Mouse (Mus musculus) spleen, adult 12 weeks (tissue): Measurements from ENCODE around the gene Zfp286.
"Not testable (repeated sequence)": the region's sequence is repeated elsewhere in the genome, so short reads cannot be mapped to it uniquely, and the experiment has no call there.

Experiments
- DNase-seq: peaks from one replicate; pipeline ENCODE4 v3.0.0; 2022; ENCODE audit warnings: low spot score

Zfp286 gene

DNA sequence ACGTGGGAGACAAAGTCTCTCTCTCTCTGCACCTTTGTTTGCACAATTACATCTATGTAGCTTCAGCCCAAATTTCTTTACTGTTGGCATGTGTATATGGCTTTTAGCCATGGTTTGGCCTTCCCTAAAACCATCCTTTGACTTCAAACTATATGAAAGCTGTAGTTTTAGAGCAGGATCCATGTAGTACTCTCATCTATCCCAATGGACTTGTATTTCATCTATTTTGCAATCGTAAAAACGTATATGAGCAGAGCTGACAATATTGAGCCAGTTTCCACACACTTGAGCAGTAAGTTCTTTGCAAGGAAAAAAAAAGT lies 315 bp upstream of the Zfp286 start:
- DNase-seq = no peak

DNA sequence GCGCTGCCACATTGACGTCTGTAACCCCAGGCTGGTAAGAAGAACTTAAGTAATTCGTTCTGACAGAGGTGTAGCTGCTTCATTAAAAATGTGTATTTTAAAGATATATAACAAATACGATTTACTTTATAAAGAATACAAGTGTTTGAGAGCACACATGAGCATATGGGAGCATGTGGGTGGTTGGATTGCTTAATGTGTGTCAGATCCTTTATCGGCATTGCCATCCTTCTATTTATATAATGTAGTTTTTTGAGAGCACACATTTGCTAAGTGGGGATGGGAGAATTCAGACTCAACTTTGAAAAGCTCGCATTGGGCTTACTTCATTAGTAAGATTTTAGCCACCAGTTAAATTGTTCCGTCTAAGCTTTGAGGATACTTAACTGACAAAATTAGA lies 12.8 kb downstream of the Zfp286 start:
- DNase-seq = no peak

DNA sequence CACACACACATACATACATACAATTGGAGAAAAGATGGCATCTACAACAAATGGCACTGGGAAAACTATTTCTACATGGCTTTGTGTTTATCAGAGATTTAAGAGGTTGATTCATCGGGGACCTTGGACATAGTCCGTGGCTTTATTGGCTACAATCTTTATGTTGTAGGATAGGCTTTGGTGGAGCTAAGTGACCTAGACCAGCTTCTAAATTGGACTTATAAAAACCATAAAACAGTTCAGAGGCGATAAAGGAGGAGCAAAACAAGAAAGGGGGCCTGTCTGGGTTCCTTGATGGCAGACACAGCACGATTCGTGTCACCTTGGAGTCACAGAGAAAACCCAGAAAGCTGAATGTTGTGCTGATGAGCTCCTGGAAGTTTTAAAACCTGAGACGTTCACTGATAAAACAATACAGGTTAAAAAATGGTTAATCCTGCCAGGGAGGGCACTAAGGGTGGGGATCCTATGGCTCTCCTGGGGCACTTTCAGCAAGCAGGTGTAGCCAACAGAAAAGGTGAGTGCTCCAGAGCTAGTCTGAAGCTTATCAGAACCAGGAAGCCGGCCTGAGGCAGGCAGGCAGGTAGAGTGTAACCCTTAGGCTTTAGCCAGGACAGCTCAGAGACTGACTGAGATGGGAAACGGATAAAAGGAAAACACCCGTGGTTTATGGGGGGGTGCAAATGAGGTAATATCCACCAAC lies 28.4 kb downstream of the Zfp286 start:
- no peak for DNase-seq

DNA sequence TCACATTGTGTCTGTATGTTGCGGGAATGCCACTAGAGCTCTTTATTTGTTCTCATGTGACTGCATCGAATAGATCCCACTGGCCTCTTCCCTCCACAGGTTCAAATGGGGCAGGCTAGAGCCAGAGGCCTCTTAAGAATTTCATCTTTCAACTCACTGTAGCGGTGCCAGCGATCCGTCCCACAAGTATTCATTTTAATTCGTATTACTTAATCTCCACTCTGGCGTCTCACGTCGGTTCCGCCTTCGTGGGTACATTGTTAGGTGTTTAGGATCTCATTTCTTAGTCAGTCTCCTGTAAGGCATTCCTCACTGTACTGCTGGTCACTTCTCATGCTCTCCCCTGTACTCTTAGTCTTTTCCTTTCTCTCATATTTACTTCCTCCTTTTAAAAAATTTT lies 30.8 kb downstream of the Zfp286 start:
- DNase-seq = no peak

DNA sequence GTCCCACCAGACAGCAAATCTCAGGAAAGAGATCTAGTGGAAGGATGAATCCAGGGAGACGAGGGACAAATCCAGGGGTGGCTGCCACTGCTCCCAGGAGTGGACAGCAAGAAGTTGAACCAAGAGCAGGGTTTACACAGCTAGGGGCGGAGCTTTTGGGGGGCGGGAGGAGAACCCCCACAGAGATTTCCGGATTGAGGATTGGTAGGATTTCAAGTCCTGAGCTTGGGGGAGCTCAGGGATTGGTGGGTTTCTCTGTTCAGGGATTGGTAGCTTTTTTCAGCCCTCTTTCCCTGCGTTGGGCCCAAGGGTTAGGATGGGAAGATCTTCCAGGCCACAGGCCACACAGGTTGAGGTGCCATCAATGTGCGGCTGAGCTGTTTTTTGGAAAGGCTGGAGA lies 31.4 kb downstream of the Zfp286 start:
- DNase-seq = no peak

DNA sequence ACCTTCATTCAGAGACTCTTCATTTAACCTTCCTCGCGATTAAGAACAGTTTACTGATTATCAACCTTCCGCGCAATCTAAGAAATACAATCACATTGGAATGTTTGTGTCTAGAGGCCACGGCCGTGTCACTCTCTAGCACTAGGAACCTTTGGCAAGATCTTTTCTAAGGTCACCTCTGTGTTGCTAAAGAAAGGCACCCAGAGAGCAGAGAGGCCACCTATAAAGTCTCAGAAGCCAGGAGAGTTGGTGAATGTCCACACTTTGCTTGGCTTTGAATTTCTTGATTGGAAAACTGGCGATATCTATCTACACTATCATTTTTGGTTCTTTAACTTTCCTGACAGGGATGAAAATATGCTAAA lies 32.1 kb downstream of the Zfp286 start:
- no peak for DNase-seq

DNA sequence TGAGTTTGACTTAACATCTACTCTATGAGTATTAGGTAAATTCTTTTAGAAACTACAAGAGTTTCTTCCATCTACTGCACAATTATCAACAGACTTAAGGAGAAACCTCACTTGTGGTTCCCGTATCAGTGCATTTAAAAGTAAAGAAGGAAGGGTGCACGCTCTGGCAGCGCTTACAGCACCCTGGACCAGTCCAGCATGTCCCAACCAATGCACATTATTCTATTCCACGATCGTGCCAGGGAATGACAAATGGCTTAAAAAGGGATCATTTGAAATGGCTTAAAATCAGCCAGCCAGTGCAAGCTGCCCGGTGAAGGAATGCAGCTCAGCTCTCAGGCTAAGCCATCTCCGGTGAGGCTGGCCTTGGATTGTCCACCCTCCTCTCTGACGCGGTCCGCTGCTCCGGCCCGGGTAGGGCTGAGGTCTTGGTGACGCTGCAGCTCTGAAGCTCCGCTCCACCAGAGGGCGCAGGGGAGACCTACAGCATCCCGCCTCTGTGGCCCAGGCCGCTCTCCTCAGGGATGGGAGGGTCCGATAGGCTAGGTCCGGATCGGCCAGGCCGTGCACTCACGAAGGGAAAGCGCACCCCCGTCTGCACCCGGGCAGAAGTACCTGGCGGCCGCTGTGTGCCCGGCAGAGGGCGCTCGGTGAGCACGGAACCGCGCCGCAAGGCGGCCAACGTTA lies 32.7 kb downstream of the Zfp286 start:
- peak; percentile 58 for DNase-seq

DNA sequence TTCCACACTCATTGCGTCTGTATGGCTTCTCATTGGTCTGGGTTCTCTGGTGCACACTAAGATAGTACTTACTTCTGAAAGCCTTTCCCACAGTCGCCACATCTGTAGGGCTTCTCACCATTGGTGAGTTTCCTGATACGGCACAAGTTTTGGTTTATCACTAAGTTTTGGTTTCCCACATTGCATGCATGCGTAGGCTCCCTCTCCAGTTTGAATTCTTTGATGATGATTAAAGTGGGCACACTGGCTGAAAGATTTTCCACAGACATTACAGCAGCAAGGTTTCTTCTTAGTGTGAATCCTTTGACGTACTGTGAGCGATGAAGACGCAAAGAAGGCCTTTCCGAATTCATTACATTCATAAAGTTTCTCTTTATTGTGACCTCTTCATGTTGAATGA lies 36.5 kb downstream of the Zfp286 start, which contains the start of gene Gm10428:
Gene Gm10428 (plus strand): TSS at position 321 of the 400 bp plus-strand sequence.
- DNase-seq = no peak

DNA sequence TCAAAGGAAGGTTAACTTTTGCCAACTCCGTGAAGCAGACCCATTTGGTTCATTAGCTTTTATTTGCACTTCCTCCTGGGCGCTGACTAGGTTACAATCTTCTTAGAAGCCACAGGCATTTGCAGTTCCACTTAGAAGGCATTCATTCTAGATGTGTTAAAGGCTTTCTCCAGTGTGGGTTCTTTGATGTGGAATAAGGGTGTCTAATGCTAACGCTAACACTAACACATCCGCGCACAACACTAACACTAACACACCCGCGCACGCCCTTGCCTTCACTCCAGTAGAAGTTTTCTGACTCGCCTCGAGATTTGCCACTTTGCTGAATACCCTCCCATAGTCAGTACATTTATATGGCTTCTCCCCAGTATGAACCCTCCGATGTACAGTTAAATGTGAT lies 37.1 kb downstream of the Zfp286 start:
- DNase-seq = no peak

DNA sequence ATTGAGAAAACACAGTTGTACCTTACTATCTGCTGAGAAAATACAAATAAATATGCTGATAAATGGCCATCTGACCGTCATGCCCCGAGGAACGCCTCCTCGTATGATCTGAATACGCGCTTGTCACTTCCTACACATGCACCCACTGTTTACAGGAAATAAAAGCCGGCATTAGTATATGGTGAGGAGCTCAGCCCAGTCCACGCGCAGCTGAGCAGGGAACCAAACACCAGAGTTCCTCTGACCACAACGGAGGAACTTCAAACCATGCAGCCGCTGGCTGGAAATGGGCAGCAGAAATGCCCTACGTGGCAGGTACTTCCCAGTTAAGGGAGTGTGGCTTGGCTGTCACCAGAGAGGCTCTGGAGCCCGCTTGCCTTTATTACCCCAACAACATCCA lies 39.8 kb downstream of the Zfp286 start:
- not testable (repeated sequence) for DNase-seq

DNA sequence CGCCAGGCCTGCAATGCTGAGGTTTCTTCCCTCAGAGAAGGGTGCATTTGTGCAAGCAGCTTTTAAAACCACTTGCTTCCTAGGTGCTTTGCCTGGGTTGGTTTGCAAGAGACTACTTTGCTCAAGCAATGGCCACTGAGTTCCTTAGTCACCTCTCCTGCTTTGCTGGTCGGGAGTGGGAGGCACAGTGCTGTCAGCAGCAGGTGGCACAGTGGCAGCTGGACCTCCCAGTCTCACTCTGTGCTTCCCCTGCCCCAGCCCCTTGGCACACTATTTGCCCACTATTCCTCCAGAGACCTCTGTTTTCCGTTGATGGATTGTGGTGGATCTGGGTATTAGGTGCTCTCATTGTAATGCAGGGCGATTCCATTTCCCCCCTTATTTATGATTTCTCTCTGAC lies 41.2 kb downstream of the Zfp286 start:
- DNase-seq = no peak

DNA sequence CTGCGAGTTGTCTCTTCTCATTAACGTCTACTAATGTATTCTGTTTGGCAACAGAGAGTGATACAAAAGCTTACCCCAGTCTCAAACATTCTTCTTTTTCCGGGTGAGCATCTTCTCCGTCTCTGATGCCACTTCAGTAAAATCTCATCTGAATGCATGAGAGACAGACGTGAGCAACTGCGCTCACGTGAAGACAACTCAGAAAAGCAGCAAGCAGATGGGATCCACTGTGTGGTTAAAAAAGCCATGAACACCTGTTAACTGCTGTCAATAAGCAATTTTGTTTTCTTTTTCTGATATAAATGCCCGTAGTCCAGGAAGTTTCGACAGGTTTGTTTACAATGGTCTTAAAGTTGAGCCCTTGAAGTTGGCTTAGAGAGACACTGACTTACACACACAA lies 42.0 kb downstream of the Zfp286 start:
- no peak for DNase-seq

DNA sequence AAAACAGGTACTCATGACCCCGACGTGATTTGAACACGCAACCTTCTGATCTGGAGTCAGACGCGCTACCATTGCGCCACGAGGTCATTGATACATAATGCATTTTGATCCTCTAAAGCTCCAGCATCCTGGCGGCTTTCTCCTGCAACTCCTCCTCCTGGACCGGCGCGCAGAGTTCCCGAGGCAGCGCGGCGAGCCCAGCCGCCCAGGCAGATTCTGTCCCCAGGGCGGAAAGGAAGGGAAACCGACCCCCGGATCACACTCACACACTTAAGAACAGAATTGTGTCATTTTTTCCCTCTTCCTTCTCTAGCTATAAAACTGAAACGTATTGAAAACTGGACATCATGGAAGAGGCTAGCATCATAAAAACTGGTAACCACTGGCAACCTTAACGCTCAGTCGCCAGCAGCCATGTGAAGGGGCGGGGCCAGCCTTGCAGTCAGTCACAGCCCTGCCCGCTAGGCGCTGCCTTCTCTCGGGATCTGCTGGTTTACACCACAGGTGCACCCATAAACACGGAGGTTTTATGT lies 43.2 kb downstream of the Zfp286 start:
- DNase-seq = no peak

DNA sequence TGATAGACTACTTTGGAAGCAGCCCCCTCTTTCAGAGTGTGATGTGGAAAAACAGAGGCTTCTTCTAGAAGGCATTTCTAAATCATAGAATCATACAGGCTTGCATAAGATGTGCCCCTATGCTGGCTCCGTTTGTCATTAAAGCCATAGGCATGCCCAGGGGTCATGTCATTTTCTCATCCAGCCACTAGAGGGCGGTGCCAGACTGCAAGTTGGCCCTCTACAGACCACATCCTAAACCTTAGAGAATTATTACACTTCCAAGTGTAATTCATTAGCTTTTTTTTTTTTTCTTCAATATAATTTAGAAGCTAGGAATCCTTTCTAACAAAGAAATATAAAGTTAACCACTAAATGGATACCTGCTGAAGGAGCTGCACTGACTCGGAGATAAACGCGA lies 45.2 kb downstream of the Zfp286 start:
- peak; percentile 21 for DNase-seq

DNA sequence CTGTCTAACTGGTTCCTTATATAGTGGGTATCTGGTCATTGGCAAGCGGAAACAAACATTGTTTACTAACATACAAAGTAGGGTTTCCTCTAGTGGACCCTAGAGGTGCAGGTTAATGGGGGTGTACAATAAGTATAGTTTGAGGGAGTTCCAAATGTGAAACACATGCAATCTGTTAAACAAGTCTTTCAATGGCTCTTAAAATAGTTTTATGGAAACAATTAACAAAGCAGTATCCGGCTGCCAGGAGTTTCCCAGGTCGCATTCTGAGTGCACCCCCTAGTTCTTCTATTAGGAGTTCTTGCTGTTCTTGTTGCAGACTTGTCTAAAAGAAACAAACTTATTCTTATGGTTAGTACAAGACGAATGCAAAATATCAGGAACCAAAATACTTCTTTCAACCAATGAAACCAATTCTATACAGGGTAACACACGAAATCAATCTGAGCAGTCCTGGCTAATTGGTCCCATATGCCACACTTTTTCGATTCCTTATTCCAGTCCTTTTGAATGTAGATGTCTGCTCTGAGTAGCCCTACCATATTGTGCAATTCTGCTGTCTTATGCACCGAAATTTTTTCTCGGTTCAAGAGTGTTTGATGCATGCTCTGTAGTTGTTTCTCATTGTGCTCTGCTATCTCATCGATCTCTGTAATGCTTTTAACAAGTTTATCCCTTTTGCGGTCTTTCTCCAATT lies 46.9 kb downstream of the Zfp286 start:
- DNase-seq = no peak

DNA sequence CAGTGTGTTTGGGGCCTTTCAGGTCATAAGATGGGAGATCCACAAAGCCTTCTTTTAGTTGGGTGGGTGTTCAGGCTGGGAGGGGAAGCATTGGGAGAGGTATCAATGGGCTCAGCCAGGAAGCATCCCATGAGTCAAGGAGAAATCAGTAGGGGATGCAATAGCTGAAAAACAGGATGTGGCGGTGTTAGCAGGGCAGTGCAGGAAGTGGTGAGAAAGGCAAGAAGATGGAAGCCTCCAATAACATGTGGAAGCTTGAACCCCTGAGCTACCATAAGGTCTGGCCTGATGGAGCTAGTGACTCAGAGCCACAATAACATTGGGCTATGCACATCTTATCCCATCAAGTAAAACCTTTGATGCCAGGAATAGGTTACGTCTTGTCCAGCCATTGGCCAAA lies 48.1 kb downstream of the Zfp286 start:
- no peak for DNase-seq

DNA sequence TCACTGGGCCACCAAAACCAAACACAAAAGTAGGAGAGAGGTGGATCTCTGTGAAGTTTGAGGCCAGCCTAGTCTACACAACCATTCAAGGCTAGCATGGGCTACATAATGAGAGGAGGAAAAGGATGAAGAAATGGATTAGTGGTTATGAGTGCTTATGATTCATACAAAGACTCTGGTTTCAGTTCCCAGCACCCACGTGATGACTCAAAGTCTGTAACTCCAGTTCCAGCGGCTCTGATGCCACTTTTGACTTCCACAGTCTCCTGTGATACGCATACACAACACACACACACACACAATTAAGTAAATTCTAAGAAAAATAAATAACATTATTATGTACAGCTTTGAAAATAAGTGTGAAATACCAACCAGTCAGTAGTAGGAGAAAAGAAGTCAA lies 56.6 kb downstream of the Zfp286 start:
- no peak for DNase-seq

DNA sequence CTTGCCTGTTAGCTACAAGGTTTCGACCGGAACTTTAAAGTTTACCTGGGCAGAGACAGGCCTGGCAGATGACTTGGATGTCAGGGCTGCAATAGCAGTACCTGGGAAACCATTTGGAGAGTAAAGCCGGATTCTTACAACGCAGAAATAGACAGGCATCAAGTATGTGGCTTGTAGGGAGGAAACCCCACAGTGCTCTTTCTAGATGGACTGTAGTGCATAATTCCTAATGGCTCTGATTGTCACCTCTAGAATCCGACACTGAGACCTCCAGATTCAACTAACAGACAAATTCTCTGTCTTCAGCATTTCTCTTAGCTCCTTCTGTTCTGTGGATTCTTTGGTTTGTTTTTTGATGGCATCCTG lies 57.3 kb downstream of the Zfp286 start:
- no peak for DNase-seq

DNA sequence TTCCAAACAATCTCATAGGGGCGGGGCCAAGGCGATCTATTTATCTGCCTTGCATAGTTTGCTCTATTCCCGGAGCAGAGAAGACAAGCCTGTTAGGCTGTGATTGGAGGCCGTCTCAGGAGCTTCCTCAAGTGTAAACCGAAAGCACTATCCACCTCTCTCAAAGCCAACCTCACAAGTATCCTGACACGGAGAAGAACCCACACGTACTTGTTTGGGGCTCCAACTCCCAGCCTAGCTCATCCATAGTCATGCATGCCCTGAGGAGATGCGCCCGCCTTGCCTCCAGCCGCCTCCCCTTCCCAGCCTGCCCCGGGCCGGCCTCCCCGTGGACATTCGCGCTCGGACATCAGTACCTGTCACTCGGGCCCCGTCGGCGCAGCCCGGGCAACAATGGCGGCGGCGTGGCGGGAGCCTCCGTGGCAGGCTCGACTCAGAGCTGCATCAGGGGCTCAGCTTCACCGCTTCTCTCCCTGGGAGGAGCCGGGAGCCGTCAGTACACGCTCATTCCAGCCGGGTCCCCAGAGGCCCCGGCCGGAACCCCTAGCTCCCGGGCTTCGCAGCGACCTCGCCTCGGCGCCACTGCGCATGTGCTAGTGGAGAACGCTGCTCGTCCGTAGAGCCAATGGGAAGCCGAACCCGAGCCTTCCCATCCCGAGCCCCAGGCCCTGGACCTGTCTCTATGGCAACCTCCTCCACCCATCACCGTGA lies 57.8 kb downstream of the Zfp286 start, which contains the start of gene Zfp287:
Gene Zfp287 (minus strand): TSS at position 595 of the 711 bp plus-strand sequence.
- peak; percentile 35 for DNase-seq

DNA sequence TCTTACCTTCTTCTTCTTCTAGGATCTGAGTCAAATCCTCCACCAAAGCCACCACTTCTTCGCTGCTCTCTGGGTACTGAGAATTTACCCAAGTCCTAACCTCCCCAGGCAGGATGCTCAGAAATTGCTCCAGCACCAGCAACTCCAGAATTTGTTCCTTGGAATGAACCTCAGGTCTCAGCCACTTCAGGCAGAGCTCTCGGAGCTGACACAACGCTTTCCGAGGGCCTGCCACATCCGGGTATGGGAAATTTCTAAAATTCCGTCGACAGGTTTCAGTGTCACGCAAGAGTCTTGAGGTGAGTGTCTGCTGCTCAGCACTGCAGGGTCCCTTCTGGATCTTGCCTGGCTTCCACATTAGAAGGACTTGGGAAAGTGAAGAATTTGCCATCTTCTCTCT lies 61.0 kb downstream of the Zfp286 start:
- DNase-seq = no peak

DNA sequence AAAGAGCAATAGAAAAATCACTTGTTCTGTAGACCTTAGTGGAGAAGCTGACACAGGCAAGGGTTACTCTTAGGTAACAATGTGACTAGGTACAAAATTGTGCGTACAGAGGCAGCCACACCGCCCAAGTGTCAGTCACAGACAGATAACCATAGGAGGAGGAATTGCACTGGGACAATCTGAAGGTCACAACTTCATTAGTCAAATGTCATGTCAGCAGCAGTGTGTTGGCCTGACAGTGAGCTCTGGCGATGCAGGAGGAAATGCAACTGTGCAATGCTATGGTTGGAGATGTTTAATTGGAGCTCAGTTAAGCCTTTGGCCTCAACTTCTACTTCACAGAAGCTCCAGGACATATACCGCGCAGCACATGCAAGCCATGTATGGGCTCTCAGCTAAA lies 78.6 kb downstream of the Zfp286 start:
- DNase-seq = no peak

DNA sequence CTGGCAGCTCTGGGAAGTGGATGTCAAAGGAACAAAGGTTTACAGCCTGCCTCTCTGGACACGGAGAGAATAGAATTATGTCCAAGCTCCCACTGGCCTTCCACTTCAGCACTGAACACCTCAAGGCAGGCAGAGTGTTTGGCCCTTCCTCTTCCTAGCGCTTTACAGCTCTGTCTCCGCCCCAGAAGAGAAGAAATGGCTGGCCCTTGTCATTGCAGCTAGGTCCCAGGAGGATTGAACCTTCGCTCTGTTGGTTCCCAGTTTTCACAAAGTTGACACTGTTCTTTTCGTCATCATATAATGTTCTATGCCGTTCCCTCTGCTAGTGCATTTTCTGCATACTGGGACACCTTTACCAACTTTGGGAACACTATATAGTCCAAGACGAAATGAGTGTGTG lies 81.0 kb downstream of the Zfp286 start:
- no peak for DNase-seq

DNA sequence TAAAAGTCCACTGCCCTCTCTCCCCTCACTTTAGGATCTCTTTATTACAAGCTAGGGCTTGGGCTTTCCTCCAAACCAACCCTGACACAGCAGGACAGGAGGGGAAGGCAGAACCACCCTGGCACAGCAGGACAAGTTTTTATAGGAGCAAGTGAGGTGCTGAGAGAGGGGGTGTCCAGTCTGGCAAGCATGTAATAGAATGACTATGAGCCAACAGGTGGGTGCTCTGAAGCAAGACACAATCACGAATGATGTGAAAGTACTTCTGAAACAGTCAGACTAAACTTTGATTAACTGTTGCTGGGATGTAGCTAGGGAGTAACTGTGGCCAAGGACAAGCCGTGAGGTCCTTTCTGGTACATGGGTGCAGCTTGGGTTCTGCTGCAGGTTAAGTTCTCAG lies 83.1 kb downstream of the Zfp286 start:
- no peak for DNase-seq
